Mouse (Mus musculus) small intestine, adult 2 months (tissue): ENCODE measurements at regions not wholly inside any gene's neighbourhood (a gene's known extent, or its start where the extent isn't known, plus 50 kb on each side); places are given as distances from the start of the nearest gene placed in this dataset.

Source experiments
- H3K27ac ChIP-seq: fragments of 200-500 bp; 2 replicates; pipeline ENCODE4 v1.5.1; 2012; ENCODE audit warnings: low read depth, low read length, control low read depth, inconsistent platforms; ENCODE audit not compliant: insufficient read depth
- H3K27me3 ChIP-seq: fragments of 200-500 bp; 2 replicates; pipeline ENCODE4 v1.6.1; 2012; ENCODE audit warnings: mild to moderate bottlenecking, moderate library complexity, low read length, inconsistent platforms; ENCODE audit not compliant: control insufficient read depth, insufficient read depth
- H3K36me3 ChIP-seq: fragments of 200-500 bp; 2 replicates; pipeline ENCODE4 v1.6.1; 2012; ENCODE audit warnings: mild to moderate bottlenecking, low read length, control low read depth, inconsistent platforms; ENCODE audit not compliant: control insufficient read depth, insufficient read depth
- H3K4me1 ChIP-seq: fragments of 200-500 bp; 2 replicates; pipeline ENCODE4 v1.6.1; 2012; ENCODE audit warnings: low read length, inconsistent platforms, mixed read lengths; ENCODE audit not compliant: control insufficient read depth, insufficient read depth, insufficient read length
- H3K4me3 ChIP-seq: fragments of 200-500 bp; 2 replicates; pipeline ENCODE4 v1.5.1; 2012; ENCODE audit warnings: low read depth, mild to moderate bottlenecking, control low read depth, inconsistent platforms, low read length, moderate library complexity
- CTCF ChIP-seq: fragments of 200-500 bp; IDR thresholded peaks from 2 replicates; pipeline ENCODE4 v1.5.1; 2012; ENCODE audit warnings: low read depth, mild to moderate bottlenecking, control low read depth, inconsistent platforms, low read length, moderate library complexity, mixed read lengths; ENCODE audit not compliant: insufficient replicate concordance, insufficient read length; ENCODE audit errors: extremely low read depth
- POLR2A ChIP-seq: fragments of 200-500 bp; IDR thresholded peaks from 2 replicates; pipeline ENCODE4 v1.6.1; 2012; ENCODE audit warnings: low read depth, mild to moderate bottlenecking, control low read depth, inconsistent platforms, low read length, moderate library complexity
- WGBS: fragments of 180-500 bp; shearing (Covaris S2); methylation state at CpG from one replicate; pipeline ENCODE4 v1.1.7; 2018; 5-methylcytosine and 5-hydroxymethylcytosine counted together

DNA sequence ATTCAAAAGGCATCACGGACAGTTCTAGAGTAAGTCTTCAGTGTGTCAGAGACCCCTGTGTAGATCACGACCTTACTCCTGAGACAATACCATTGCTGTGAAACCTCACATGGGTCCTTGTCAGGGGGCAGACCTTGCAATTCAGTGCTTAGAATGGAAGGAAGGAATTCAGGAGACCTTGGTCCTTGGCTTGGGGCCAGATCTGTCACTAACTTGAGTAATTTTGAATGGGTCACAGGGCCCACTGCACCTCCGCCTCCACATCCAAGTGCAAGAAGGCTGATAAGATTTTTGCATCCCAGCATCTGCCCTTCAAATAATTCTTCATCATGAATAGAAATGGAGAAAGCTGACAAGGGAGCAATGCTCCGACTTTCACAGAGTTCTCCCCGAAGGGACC, 202.6 kb downstream of the Wdr11 start:
- WGBS: 87% methylated on average over 5 of the region's 5 CpGs
- Histone ChIP-seq H3K27ac (no peak overlapping the region), H3K4me1 (no peaks in the 10 kb centered on the region), H3K36me3 (no peaks in the 10 kb centered on the region), H3K4me3 (no peak overlapping the region), H3K27me3 (no peaks in the 10 kb centered on the region)
- TF ChIP-seq CTCF: no peak

GRCm38 (mm10) chr7:129798525-129798924, 206.9 kb downstream of the Wdr11 start:
- WGBS: 83% methylated on average over 5 of the region's 5 CpGs
- no peaks in the 10 kb centered on the region for H3K4me1 ChIP-seq
- TF ChIP-seq CTCF (no peak), POLR2A (no peak)
- H3K27ac ChIP-seq: no peak overlapping the region
- H3K4me3 ChIP-seq: no peak overlapping the region
- no peaks in the 10 kb centered on the region for H3K36me3 ChIP-seq
- H3K27me3 ChIP-seq: no peaks in the 10 kb centered on the region

- WGBS: 65% methylated on average over 6 of the region's 6 CpGs
- TF ChIP-seq POLR2A: no peak
- no peak for TF ChIP-seq CTCF
- no peaks in the 10 kb centered on the region for H3K27me3 ChIP-seq
- H3K27ac ChIP-seq: no peak overlapping the region
- no peaks in the 10 kb centered on the region for H3K36me3 ChIP-seq
- no peaks in the 10 kb centered on the region for H3K4me1 ChIP-seq
- no peak overlapping the region for H3K4me3 ChIP-seq
Measured at GRCm38 (mm10) chr7:129800461-129800867, 208.8 kb downstream of the Wdr11 start.

DNA sequence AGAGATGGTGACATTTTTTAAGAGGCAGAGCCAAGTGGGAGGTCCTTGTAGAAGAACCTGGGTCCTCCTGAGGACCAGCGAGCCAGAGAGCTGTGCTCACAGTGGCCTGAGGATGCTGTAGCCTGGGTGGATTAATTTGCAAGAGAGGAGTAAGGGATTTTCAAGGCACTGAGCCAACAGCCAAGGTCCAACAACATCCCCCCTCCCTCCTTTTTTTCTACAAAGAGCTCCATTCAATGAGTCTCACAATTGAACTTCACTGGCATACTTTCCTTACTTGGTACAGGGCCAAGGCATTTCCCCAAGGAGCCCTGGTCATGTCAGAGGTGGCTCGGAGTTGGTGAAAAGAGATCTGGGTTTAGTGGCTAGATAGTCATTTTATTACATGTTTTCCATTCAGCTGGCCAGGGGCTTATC, 209.8 kb downstream of the Wdr11 start:
- TF ChIP-seq POLR2A: no peak
- TF ChIP-seq CTCF: no peak
- 45% methylated on average over 2 of the region's 2 CpGs for WGBS
- H3K27me3 ChIP-seq: no peaks in the 10 kb centered on the region
- no peaks in the 10 kb centered on the region for H3K4me1 ChIP-seq
- H3K36me3 ChIP-seq: no peaks in the 10 kb centered on the region
- H3K4me3 ChIP-seq: no peak overlapping the region
- no peak overlapping the region for H3K27ac ChIP-seq

DNA sequence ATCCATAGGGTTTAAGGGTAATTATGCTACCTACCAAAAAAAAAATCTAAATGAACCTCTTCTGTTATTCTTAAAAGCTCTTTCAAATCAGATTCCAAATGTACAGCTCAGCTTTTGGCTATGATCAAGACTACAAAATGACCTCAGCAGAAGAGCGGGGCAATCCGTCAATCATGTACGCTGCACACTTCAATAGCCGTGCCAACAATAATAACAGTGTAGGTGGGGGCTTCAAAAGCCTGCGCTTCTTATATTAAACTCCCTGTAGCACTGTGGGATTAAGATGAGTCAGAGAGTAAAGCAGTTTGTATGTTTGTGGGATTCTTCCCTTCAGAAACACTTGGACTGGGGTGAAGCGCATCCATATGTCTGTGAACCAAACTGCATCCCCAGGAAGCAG, 210.5 kb downstream of the Wdr11 start:
- TF ChIP-seq CTCF: no peak
- no peak for TF ChIP-seq POLR2A
- WGBS: 93% methylated on average over 6 of the region's 6 CpGs
- H3K36me3 ChIP-seq: no peaks in the 10 kb centered on the region
- H3K27me3 ChIP-seq: no peaks in the 10 kb centered on the region
- no peaks in the 10 kb centered on the region for H3K4me1 ChIP-seq
- H3K4me3 ChIP-seq: no peak overlapping the region
- H3K27ac ChIP-seq: no peak overlapping the region

- Histone ChIP-seq H3K36me3 (no peaks in the 10 kb centered on the region), H3K4me3 (no peak overlapping the region), H3K27ac (no peak overlapping the region), H3K4me1 (no peaks in the 10 kb centered on the region), H3K27me3 (no peaks in the 10 kb centered on the region)
- TF ChIP-seq POLR2A (no peak), CTCF (no peak)
- 89% methylated on average over 5 of the region's 5 CpGs for WGBS
Measured at GRCm38 (mm10) chr7:129805340-129805739, 213.7 kb downstream of the Wdr11 start.

DNA sequence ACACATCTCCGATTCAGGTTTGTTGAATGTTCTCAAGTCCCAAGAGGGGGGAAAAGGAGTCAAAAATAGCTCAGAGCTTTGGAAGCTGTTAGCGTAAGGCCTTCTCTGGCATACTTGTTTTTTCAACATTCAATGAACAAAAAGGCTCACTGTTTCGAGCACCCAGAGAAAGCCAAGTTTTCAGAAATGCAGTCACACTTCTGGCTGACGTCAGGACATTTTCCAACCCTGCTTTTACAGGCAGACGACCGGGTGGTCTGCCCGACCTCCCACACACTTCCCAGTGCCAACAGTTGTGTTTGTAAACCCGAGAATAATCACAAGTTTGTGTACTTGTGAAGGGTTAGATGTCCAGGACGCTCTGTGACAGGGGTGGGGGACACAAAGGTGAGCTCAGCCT, 218.5 kb downstream of the Wdr11 start:
- TF ChIP-seq POLR2A: no peak
- no peak for TF ChIP-seq CTCF
- Histone ChIP-seq H3K27me3 (no peaks in the 10 kb centered on the region), H3K4me3 (no peak overlapping the region), H3K4me1 (peaks cover 2% of the 10 kb centered on the region; the same call in 1 of the 2 replicates), H3K27ac (no peak overlapping the region), H3K36me3 (no peaks in the 10 kb centered on the region)
- 74% methylated on average over 9 of the region's 9 CpGs for WGBS

GRCm38 (mm10) chr7:129810565-129810964, 218.9 kb downstream of the Wdr11 start:
- WGBS: 78% methylated on average over 4 of the region's 4 CpGs

More at GRCm38 (mm10) chr7:129810565-129810964, 218.9 kb downstream of the Wdr11 start:
- no peak overlapping the region for H3K27ac ChIP-seq
- H3K4me3 ChIP-seq: no peak overlapping the region
- no peaks in the 10 kb centered on the region for H3K36me3 ChIP-seq
- TF ChIP-seq CTCF: no peak
- no peak for TF ChIP-seq POLR2A
- no peaks in the 10 kb centered on the region for H3K27me3 ChIP-seq
- peaks cover 2% of the 10 kb centered on the region; the same call in 1 of the 2 replicates for H3K4me1 ChIP-seq
